Mouse (Mus musculus): ENCODE data around the gene Chsy1. TPM values are rescaled to one million over a fixed set of nuclear protein-coding genes. Genes with fewer than 3 reads are reported as not detected.

Chsy1 gene
- polyA plus RNA-seq, 1 experiment from 2014 or later: 26.7 TPM

DNA sequence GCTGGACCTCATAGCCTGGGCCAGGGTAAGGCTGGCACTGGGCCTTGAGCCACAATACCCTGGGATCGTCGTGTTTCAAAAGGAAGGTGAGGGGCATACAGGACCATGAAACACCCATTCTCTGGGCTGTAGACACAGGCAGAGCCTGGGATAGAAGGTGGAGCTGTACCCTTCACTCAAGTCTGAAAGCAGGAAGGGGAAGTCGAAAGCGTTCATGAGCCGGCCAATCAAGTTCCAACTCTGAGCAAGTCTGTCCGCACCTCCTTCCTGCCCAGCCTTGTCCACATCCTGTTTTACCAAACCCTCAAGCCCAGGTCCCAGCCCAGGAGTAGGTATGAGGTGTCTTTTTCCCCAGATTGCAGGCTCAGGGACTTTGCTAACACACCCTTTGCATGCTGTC, 66.4 kb downstream of the Chsy1 start:
- no peak for ATAC-seq (replicated peaks; ENCODE audit: insufficient number of reproducible peaks, low FRiP score, low TSS enrichment, low read depth)
- Histone ChIP-seq H3K4me2 (ENCODE audit: low read depth, low read length) (no peak overlapping the region), H3K36me3 (replicated peaks; ENCODE audit: control insufficient read depth, insufficient read depth, low read depth, low read length) (peaks cover 8% of the 10 kb centered on the region; the same call in 1 of the 2 replicates), H3K4me3 (ENCODE audit: low read depth, low read length) (no peak overlapping the region), H3K27me3 (ENCODE audit: control insufficient read depth, insufficient read depth, low read length) (no peaks in the 10 kb centered on the region), H3K4me1 (ENCODE audit: control insufficient read depth, insufficient read depth, low read length) (no peaks in the 10 kb centered on the region), H3K9ac (replicated peaks; ENCODE audit: low read length) (no peak overlapping the region), H3K9me3 (replicated peaks; ENCODE audit: control insufficient read depth, low read length) (no peaks in the 10 kb centered on the region), H3K27ac (replicated peaks; ENCODE audit: low read depth, low read length) (no peak overlapping the region)
- DNase-seq (ENCODE audit: low spot score): no peak
- WGBS: 93% methylated on average over 6 of the region's 6 CpGs

DNA sequence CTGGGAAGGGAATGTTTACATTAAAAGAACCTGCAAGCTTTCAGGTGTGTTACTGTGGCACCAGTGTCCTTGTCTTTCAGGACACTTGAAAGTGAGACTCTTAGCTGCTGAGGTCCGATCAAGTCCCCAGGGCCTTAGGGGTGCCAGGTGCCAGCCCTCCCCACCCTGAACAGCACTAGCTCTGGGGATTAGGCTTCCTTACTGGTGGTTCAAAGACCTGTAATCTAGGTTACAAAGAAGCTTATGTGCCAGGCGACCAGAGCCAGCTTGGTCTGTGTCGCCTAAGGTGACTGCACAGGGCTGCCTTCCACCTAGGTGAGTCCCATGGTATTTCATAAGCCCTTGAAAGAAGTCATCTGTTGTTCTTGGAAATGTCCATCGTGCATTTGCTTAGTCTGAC, 66.9 kb downstream of the Chsy1 start:
- no peak overlapping the region for H3K27ac ChIP-seq (replicated peaks; ENCODE audit: low read depth, low read length)
- H3K4me2 ChIP-seq (ENCODE audit: low read depth, low read length): no peak overlapping the region
- no peak overlapping the region for H3K4me3 ChIP-seq (ENCODE audit: low read depth, low read length)
- peaks cover 4% of the 10 kb centered on the region; the same call in 1 of the 2 replicates for H3K36me3 ChIP-seq (replicated peaks; ENCODE audit: control insufficient read depth, insufficient read depth, low read depth, low read length)
- no peaks in the 10 kb centered on the region for H3K27me3 ChIP-seq (ENCODE audit: control insufficient read depth, insufficient read depth, low read length)
- no peak for DNase-seq (ENCODE audit: low spot score)
- no peaks in the 10 kb centered on the region for H3K9me3 ChIP-seq (replicated peaks; ENCODE audit: control insufficient read depth, low read length)
- 90% methylated on average over 4 of the region's 4 CpGs for WGBS
- no peak for ATAC-seq (replicated peaks; ENCODE audit: insufficient number of reproducible peaks, low FRiP score, low TSS enrichment, low read depth)
- H3K9ac ChIP-seq (replicated peaks; ENCODE audit: low read length): no peak overlapping the region
- H3K4me1 ChIP-seq (ENCODE audit: control insufficient read depth, insufficient read depth, low read length): no peaks in the 10 kb centered on the region

DNA sequence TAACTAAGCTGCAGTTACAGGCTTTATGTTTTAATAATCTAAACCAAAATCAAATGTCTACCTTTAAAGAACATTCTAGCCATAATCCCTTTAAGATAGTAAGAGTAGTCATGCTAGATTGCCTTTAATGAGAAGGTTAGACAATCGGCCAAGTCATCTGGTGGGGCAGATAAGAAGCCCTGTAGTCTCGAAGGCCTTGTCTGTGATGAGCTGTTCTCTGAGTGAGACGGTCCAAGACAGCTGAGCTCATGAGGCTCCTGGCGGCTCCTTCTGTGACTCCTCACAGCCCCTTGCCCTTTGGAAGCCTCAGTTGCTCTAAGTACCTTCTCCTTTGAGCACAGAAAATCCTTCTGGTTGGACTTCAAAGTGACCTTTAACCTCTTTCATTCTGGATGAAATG, 67.6 kb downstream of the Chsy1 start:
- no peak overlapping the region for H3K4me3 ChIP-seq (ENCODE audit: low read depth, low read length)
- DNase-seq (ENCODE audit: low spot score): no peak
- 79% methylated on average over 4 of the region's 4 CpGs for WGBS

DNA sequence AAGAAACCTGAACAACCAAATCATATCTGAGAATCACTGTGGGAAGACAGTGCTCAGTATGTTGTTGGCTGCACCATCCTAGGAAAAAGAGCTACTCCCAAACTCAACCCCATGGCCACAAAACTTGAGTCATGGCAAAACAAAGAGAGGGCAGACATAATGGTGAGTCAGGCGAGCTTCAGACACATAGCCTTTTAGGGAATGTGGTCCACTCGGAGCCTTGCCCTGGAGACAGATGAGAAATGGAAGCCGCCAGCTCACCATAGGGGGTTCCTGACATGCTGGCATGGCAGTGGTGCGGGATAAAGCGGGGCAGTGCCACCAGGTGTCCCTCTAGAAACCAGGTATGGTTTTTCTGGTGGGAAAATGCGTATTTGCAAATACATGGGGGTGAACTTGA, 68.8 kb downstream of the Chsy1 start:
- Histone ChIP-seq H3K4me3 (ENCODE audit: low read depth, low read length) (no peak overlapping the region), H3K36me3 (replicated peaks; ENCODE audit: control insufficient read depth, insufficient read depth, low read depth, low read length) (no peaks in the 10 kb centered on the region), H3K27me3 (ENCODE audit: control insufficient read depth, insufficient read depth, low read length) (no peaks in the 10 kb centered on the region), H3K4me2 (ENCODE audit: low read depth, low read length) (no peak overlapping the region), H3K9me3 (replicated peaks; ENCODE audit: control insufficient read depth, low read length) (no peaks in the 10 kb centered on the region), H3K4me1 (ENCODE audit: control insufficient read depth, insufficient read depth, low read length) (no peaks in the 10 kb centered on the region), H3K27ac (replicated peaks; ENCODE audit: low read depth, low read length) (no peak overlapping the region), H3K9ac (replicated peaks; ENCODE audit: low read length) (no peak overlapping the region)
- WGBS: 90% methylated on average over 6 of the region's 6 CpGs
- DNase-seq (ENCODE audit: low spot score): no peak
- no peak for ATAC-seq (replicated peaks; ENCODE audit: insufficient number of reproducible peaks, low FRiP score, low TSS enrichment, low read depth)

More for the DNA sequence above, 67.6 kb downstream of the Chsy1 start:
- H3K9ac ChIP-seq (replicated peaks; ENCODE audit: low read length): no peak overlapping the region
- H3K27me3 ChIP-seq (ENCODE audit: control insufficient read depth, insufficient read depth, low read length): no peaks in the 10 kb centered on the region
- no peaks in the 10 kb centered on the region; the same call in 1 of the 2 replicates for H3K36me3 ChIP-seq (replicated peaks; ENCODE audit: control insufficient read depth, insufficient read depth, low read depth, low read length)
- H3K4me2 ChIP-seq (ENCODE audit: low read depth, low read length): no peak overlapping the region
- no peak overlapping the region for H3K27ac ChIP-seq (replicated peaks; ENCODE audit: low read depth, low read length)
- no peaks in the 10 kb centered on the region for H3K4me1 ChIP-seq (ENCODE audit: control insufficient read depth, insufficient read depth, low read length)
- ATAC-seq (replicated peaks; ENCODE audit: insufficient number of reproducible peaks, low FRiP score, low TSS enrichment, low read depth): no peak
- no peaks in the 10 kb centered on the region for H3K9me3 ChIP-seq (replicated peaks; ENCODE audit: control insufficient read depth, low read length)

DNA sequence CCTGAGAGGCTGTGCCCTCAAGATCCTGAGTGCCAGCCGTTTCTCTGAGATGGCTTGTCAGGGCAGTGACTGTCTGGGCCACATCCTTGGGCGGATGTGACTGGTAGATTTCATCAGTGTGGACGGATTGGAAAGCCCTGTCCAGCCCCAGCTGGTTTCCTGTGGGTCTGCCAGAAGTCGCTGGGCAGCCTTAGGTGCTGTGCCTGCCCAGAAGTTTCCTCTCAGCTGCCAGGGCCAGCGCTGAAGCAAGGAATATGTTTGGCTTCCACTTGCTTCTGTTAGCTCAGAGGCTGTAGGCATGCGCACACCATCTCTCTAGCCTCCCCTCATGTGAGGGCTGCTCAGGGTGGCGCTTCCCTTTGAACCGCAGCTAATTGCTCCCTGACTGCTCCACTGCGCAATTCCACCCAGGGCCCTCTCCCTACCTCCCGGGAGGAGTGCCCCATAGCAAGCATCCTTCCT, 69.8 kb downstream of the Chsy1 start:
- H3K4me1 ChIP-seq (ENCODE audit: control insufficient read depth, insufficient read depth, low read length): no peaks in the 10 kb centered on the region
- H3K4me2 ChIP-seq (ENCODE audit: low read depth, low read length): no peak overlapping the region
- ATAC-seq (replicated peaks; ENCODE audit: insufficient number of reproducible peaks, low FRiP score, low TSS enrichment, low read depth) (no peak), DNase-seq (ENCODE audit: low spot score) (no peak)
- H3K9me3 ChIP-seq (replicated peaks; ENCODE audit: control insufficient read depth, low read length): no peaks in the 10 kb centered on the region
- no peaks in the 10 kb centered on the region for H3K36me3 ChIP-seq (replicated peaks; ENCODE audit: control insufficient read depth, insufficient read depth, low read depth, low read length)
- WGBS: 54% methylated on average over 10 of the region's 10 CpGs
- H3K27me3 ChIP-seq (ENCODE audit: control insufficient read depth, insufficient read depth, low read length): no peaks in the 10 kb centered on the region
- no peak overlapping the region for H3K4me3 ChIP-seq (ENCODE audit: low read depth, low read length)
- no peak overlapping the region for H3K27ac ChIP-seq (replicated peaks; ENCODE audit: low read depth, low read length)
- H3K9ac ChIP-seq (replicated peaks; ENCODE audit: low read length): no peak overlapping the region

DNA sequence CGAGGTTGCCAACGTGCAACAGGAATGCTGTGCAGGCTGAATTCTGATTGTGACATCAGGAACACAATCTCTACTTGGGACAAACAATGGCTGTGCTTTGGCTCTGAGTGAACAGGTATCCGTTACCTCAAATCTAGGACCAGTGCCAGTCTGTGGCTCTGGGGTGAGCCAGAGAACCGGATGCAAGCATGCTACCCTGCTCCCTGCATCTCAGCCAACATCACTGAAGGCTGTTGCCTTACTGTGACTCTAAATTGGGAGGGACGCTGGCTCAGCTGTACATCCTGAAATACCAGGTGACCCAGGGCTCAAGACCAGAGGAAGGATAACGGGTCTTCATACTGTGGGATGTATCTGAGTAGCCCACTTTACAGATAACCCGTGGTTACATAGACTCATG, 70.4 kb downstream of the Chsy1 start:
- DNase-seq (ENCODE audit: low spot score) (no peak), ATAC-seq (replicated peaks; ENCODE audit: insufficient number of reproducible peaks, low FRiP score, low TSS enrichment, low read depth) (no peak)
- Histone ChIP-seq H3K27ac (replicated peaks; ENCODE audit: low read depth, low read length) (no peak overlapping the region), H3K9me3 (replicated peaks; ENCODE audit: control insufficient read depth, low read length) (no peaks in the 10 kb centered on the region), H3K4me3 (ENCODE audit: low read depth, low read length) (no peak overlapping the region), H3K27me3 (ENCODE audit: control insufficient read depth, insufficient read depth, low read length) (no peaks in the 10 kb centered on the region), H3K9ac (replicated peaks; ENCODE audit: low read length) (no peak overlapping the region), H3K36me3 (replicated peaks; ENCODE audit: control insufficient read depth, insufficient read depth, low read depth, low read length) (no peaks in the 10 kb centered on the region), H3K4me2 (ENCODE audit: low read depth, low read length) (no peak overlapping the region), H3K4me1 (ENCODE audit: control insufficient read depth, insufficient read depth, low read length) (no peaks in the 10 kb centered on the region)
- 91% methylated on average over 7 of the region's 7 CpGs for WGBS

DNA sequence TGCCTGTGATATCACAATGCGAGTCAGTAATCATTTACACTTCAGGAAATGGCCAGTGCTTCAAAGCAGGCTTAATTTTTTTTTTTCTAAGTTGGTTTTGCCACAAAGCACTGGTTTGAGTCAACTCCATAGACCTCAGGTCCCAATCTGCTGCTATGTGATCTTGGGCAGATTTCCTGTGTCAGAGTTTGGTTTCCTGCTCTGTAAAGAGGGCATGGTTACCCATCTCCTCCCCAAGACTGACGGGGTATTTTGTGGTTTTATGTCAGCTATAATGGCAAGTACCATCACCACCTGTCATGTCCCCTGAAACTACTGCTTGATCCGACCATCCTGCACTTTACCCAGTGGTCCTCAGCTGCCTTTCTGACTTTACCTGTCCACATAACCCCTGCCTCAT, 70.9 kb downstream of the Chsy1 start:
- H3K9ac ChIP-seq (replicated peaks; ENCODE audit: low read length): no peak overlapping the region
- H3K27ac ChIP-seq (replicated peaks; ENCODE audit: low read depth, low read length): no peak overlapping the region
- no peaks in the 10 kb centered on the region for H3K27me3 ChIP-seq (ENCODE audit: control insufficient read depth, insufficient read depth, low read length)
- DNase-seq (ENCODE audit: low spot score): no peak
- 85% methylated on average over 3 of the region's 3 CpGs for WGBS
- H3K36me3 ChIP-seq (replicated peaks; ENCODE audit: control insufficient read depth, insufficient read depth, low read depth, low read length): no peaks in the 10 kb centered on the region
- no peak overlapping the region for H3K4me2 ChIP-seq (ENCODE audit: low read depth, low read length)
- no peaks in the 10 kb centered on the region for H3K4me1 ChIP-seq (ENCODE audit: control insufficient read depth, insufficient read depth, low read length)
- no peak for ATAC-seq (replicated peaks; ENCODE audit: insufficient number of reproducible peaks, low FRiP score, low TSS enrichment, low read depth)
- no peak overlapping the region for H3K4me3 ChIP-seq (ENCODE audit: low read depth, low read length)
- H3K9me3 ChIP-seq (replicated peaks; ENCODE audit: control insufficient read depth, low read length): no peaks in the 10 kb centered on the region

DNA sequence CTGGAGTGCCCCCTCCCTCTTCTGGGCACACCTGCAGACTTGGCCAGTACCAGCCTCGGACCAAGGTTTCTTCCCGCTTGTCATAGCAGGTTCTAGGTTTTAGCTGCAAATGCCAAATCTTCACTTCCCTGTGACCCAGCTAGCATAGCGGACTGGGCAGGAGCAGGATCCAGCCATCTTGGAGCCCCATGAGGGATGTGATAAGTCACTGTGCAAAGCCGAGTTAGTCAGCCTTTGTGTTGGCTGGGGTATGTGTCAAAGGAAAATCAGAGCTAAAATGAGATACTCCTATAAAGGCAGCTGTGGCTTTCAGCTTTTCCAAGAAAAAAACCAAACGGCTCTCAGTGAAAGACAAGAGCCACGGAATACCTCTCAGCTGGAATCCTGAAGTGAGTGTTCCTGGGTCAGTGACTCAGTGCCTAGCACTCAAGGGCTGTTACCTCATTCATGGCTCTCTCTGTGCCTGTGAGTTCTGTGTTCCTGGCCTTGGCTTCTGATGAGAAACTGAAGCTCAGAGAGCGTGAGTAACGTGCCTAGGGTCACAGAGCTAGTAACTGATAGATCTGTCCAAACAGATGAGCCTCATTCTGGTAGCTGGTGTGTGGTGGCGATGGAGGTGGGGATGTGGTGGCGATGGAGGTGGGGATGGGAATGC, 71.5 kb downstream of the Chsy1 start:
- H3K9me3 ChIP-seq (replicated peaks; ENCODE audit: control insufficient read depth, low read length): no peaks in the 10 kb centered on the region
- H3K4me2 ChIP-seq (ENCODE audit: low read depth, low read length): no peak overlapping the region
- 87% methylated on average over 10 of the region's 10 CpGs for WGBS
- no peak overlapping the region for H3K9ac ChIP-seq (replicated peaks; ENCODE audit: low read length)
- no peaks in the 10 kb centered on the region for H3K27me3 ChIP-seq (ENCODE audit: control insufficient read depth, insufficient read depth, low read length)
- H3K4me3 ChIP-seq (ENCODE audit: low read depth, low read length): no peak overlapping the region
- H3K4me1 ChIP-seq (ENCODE audit: control insufficient read depth, insufficient read depth, low read length): no peaks in the 10 kb centered on the region
- H3K27ac ChIP-seq (replicated peaks; ENCODE audit: low read depth, low read length): no peak overlapping the region
- DNase-seq (ENCODE audit: low spot score): no peak
- no peaks in the 10 kb centered on the region for H3K36me3 ChIP-seq (replicated peaks; ENCODE audit: control insufficient read depth, insufficient read depth, low read depth, low read length)
- no peak for ATAC-seq (replicated peaks; ENCODE audit: insufficient number of reproducible peaks, low FRiP score, low TSS enrichment, low read depth)

Measured in embryonic facial prominence, embryonic 11.5 days (tissue).